Mouse (Mus musculus) MEL (cell line): ENCODE measurements around the gene Olfr770. TPM values are rescaled to one million over a fixed set of nuclear protein-coding genes. Genes with fewer than 3 reads are reported as not detected.
"Not testable (repeated sequence)": the region's sequence is repeated elsewhere in the genome, so short reads cannot be mapped to it uniquely, and the experiment has no call there.

Source experiments
- DNase-seq: peaks from one replicate; pipeline ENCODE4 v3.0.0; 2011; ENCODE audit warnings: low read depth, low spot score
- H3K27ac ChIP-seq: 2 replicates; pipeline ENCODE4 v1.5.1; 2012; ENCODE audit warnings: low read depth, mild to moderate bottlenecking, control low read depth, low read length, moderate library complexity; ENCODE audit not compliant: control insufficient read depth
- H3K27me3 ChIP-seq, 2 experiments: fragments of 150-350 bp in 1 of 2; sonication (generic) in 1 of 2; 2 replicates each; pipeline ENCODE4 v1.6.1; 2012; ENCODE audit warnings: low read length in 2 of 2, mild to moderate bottlenecking in 2 of 2, improper control_type of control experiment in 1 of 2, moderate library complexity in 1 of 2; ENCODE audit not compliant: insufficient read depth in 2 of 2, control insufficient read depth in 1 of 2
- H3K36me3 ChIP-seq, 2 experiments: 2 replicates each; pipeline ENCODE4 v1.6.1; 2012 to 2014; ENCODE audit warnings: low read length in 2 of 2, improper control_type of control experiment in 1 of 2, inconsistent platforms in 1 of 2, mild to moderate bottlenecking in 1 of 2; ENCODE audit not compliant: insufficient read depth in 2 of 2, control insufficient read depth in 1 of 2
- H3K4me1 ChIP-seq, 2 experiments: fragments of 150-350 bp in 1 of 2; sonication (generic) in 1 of 2; 2 replicates each; pipeline ENCODE4 v1.6.1; 2012; ENCODE audit warnings: low read length in 2 of 2, improper control_type of control experiment in 1 of 2, mild to moderate bottlenecking in 1 of 2; ENCODE audit not compliant: insufficient read depth in 2 of 2, control insufficient read depth in 1 of 2
- H3K4me3 ChIP-seq, 2 experiments: fragments of 150-350 bp in 1 of 2; sonication (generic) in 1 of 2; 2 replicates each; pipeline ENCODE4 v1.5.1; 2012; ENCODE audit warnings: low read depth in 2 of 2, low read length in 2 of 2, mild to moderate bottlenecking in 2 of 2, moderate library complexity in 2 of 2, control low read depth in 1 of 2, improper control_type of control experiment in 1 of 2; ENCODE audit not compliant: control insufficient read depth in 1 of 2, insufficient read depth in 1 of 2
- H3K79me2 ChIP-seq: 2 replicates; pipeline ENCODE4 v1.6.1; 2012; ENCODE audit warnings: mild to moderate bottlenecking, low read length, moderate library complexity; ENCODE audit not compliant: control insufficient read depth, poor library complexity, insufficient read depth
- H3K9ac ChIP-seq: 2 replicates; pipeline ENCODE4 v1.6.1; 2012; ENCODE audit warnings: low read depth, mild to moderate bottlenecking, control low read depth, low read length, moderate library complexity; ENCODE audit not compliant: control insufficient read depth, poor library complexity, severe bottlenecking
- H3K9me3 ChIP-seq: fragments of 150-350 bp; sonication (generic); replicated peaks from 2 replicates; pipeline ENCODE4 v1.6.1; 2012; ENCODE audit warnings: mild to moderate bottlenecking, low read length, improper control_type of control experiment, moderate library complexity; ENCODE audit not compliant: insufficient read depth
- CHD1 ChIP-seq: IDR thresholded peaks from 2 replicates; pipeline ENCODE4 v1.6.1; 2012; ENCODE audit warnings: low read depth, mild to moderate bottlenecking, inconsistent platforms, low read length, improper control_type of control experiment
- ELF1 ChIP-seq: IDR thresholded peaks from 2 replicates; pipeline ENCODE4 v1.6.1; 2014; ENCODE audit warnings: low read depth, mild to moderate bottlenecking, inconsistent platforms, low read length, improper control_type of control experiment, moderate library complexity
- MAFK ChIP-seq: IDR thresholded peaks from 2 replicates; pipeline ENCODE4 v1.6.1; 2011; ENCODE audit warnings: low read depth, mild to moderate bottlenecking, low read length, improper control_type of control experiment, borderline replicate concordance
- MAX ChIP-seq: IDR thresholded peaks from 2 replicates; pipeline ENCODE4 v1.6.1; 2011; ENCODE audit warnings: low read length, improper control_type of control experiment
- POLR2A ChIP-seq, 2 experiments: IDR thresholded peaks; 2 replicates each; pipeline ENCODE4 v1.6.1; 2011 to 2012; ENCODE audit warnings: low read length in 2 of 2, mild to moderate bottlenecking in 2 of 2, control low read depth in 1 of 2, improper control_type of control experiment in 1 of 2, low read depth in 1 of 2, moderate library complexity in 1 of 2; ENCODE audit not compliant: control insufficient read depth in 1 of 2, insufficient read depth in 1 of 2, poor library complexity in 1 of 2
- TCF12 ChIP-seq: IDR thresholded peaks from 2 replicates; pipeline ENCODE4 v1.6.1; 2014; ENCODE audit warnings: low read depth, mild to moderate bottlenecking, inconsistent platforms, low read length, improper control_type of control experiment, moderate library complexity
- polyA plus RNA-seq, 2 experiments: library from polyadenylated mRNA; stranded (reverse) in 1 of 2; unstranded in 1 of 2; fragments of >175 nt in 1 of 2; fragments of >200 nt in 1 of 2; gene quantifications; 2 replicates each; pipeline versions ENCODE4 v1.2.1 to v1.2.4; 2012; ENCODE audit warnings: low replicate concordance in 2 of 2, low read depth in 1 of 2; ENCODE audit not compliant: insufficient read length in 2 of 2, insufficient read depth in 1 of 2, missing spikeins in 1 of 2
- total RNA-seq: library from RNA; depleted of rRNA; stranded (reverse); fragments of 300-350 nt; gene quantifications from 2 replicates; pipeline ENCODE4 v1.2.3, GENCODE M21; 2012; rRNA removed

Gene Olfr770
- total RNA-seq (not detected in 2 replicates), polyA plus RNA-seq (not detected)

DNA sequence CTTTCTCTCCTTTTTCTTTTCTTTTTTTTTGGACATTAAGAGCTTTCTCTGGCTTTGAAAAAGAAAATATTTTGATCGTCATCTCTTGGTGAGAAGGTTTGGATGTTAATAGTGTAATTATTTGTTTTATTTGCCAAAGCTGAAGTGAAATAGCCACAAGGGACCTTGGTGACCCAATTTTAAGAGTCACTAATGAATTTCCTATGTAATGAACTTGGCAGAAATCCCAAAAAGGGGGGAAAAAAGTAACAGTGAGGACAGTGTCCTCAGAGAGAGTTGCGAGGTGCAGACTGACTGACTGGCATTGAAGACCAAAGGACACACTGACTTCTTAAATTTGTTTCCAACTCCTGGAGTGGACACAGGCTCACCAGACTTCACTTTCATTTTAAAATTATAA lies at the start of gene Olfr770:
Olfr770 (minus strand) TSS at position 101 of the 400 bp plus-strand sequence.
- no peak within 1 kb of the TSS for H3K9ac ChIP-seq
- H3K4me3 ChIP-seq = no peak within 1 kb of the TSS
- H3K27ac ChIP-seq = no peak within 1 kb of the TSS
- H3K4me1 ChIP-seq = no peaks in the 10 kb centered on the region
- no peaks in the 10 kb centered on the region for H3K79me2 ChIP-seq
- no peak for DNase-seq
- H3K36me3 ChIP-seq = no peaks in the 10 kb centered on the region
- H3K27me3 ChIP-seq = no peaks in the 10 kb centered on the region
- no peak for TF ChIP-seq CHD1
- TF ChIP-seq POLR2A (IDR thresholded peaks at IDR 0.05; ENCODE audit: control insufficient read depth in 1 of 2, insufficient read depth in 1 of 2, low read depth in 1 of 2, low read length in 2 of 2, poor library complexity in 1 of 2) = no peak
- no peaks in the 10 kb centered on the region for H3K9me3 ChIP-seq

- not testable (repeated sequence) for H3K36me3 ChIP-seq, H3K9me3 ChIP-seq, H3K4me3 ChIP-seq, H3K27ac ChIP-seq, DNase-seq, H3K79me2 ChIP-seq, H3K9ac ChIP-seq, H3K4me1 ChIP-seq, H3K27me3 ChIP-seq
Observed at GRCm38 (mm10) chr10:129187319-129187718, 48.5 kb upstream of the Olfr770 start, which contains the start of gene Olfr773. Gene Olfr773, minus strand, starts transcription at chr10:129187419.

GRCm38 (mm10) chr10:129177821-129178220 lies 39.0 kb upstream of the Olfr770 start, which contains the start of gene Olfr772:
Gene Olfr772, minus strand, starts transcription at chr10:129177921.
- H3K36me3 ChIP-seq, H3K4me1 ChIP-seq, DNase-seq: not testable (repeated sequence)

DNA sequence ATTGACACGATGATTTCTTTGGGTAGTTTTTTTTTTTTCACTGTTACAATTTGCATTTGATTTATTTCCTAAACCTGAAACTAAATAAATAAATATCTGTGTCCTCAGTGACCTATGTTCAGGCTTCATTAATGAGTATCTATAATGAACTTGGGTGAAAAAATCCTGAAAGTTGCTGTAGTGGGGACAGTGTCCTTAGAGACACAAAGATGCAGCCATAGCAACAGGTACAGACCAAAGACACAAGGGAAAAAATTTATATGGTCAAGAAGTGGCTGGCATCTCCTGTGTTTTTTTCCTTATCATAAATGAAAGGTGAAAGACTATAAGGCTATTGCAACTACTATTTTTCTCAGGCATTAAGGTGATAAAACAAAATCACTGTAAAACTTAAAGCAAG lies 25.9 kb upstream of the Olfr770 start, which contains the start of gene Olfr771:
Olfr771 (minus strand) TSS at position 101 of the 400 bp plus-strand sequence.
- Histone ChIP-seq H3K79me2 (no peaks in the 10 kb centered on the region), H3K4me1 (no peaks in the 10 kb centered on the region), H3K9me3 (no peaks in the 10 kb centered on the region), H3K9ac (no peak within 1 kb of the TSS), H3K36me3 (no peaks in the 10 kb centered on the region), H3K4me3 (no peak within 1 kb of the TSS), H3K27me3 (no peaks in the 10 kb centered on the region), H3K27ac (no peak within 1 kb of the TSS)
- DNase-seq = no peak
- TF ChIP-seq TCF12 = no peak
- no peak for TF ChIP-seq MAFK
- TF ChIP-seq MAX = no peak
- TF ChIP-seq ELF1 = no peak

More at GRCm38 (mm10) chr10:129177821-129178220, 39.0 kb upstream of the Olfr770 start, which contains the start of gene Olfr772:
- not testable (repeated sequence) for H3K27me3 ChIP-seq, H3K79me2 ChIP-seq, H3K27ac ChIP-seq, H3K9ac ChIP-seq, H3K4me3 ChIP-seq, H3K9me3 ChIP-seq
